Mouse (Mus musculus): ENCODE data around the gene Hs2st1. TPM values are rescaled to one million over a fixed set of nuclear protein-coding genes. Genes with fewer than 3 reads are reported as not detected.

Gene Hs2st1
- total RNA-seq, 1 experiment from 2014 or later: 16.8 TPM

DNA sequence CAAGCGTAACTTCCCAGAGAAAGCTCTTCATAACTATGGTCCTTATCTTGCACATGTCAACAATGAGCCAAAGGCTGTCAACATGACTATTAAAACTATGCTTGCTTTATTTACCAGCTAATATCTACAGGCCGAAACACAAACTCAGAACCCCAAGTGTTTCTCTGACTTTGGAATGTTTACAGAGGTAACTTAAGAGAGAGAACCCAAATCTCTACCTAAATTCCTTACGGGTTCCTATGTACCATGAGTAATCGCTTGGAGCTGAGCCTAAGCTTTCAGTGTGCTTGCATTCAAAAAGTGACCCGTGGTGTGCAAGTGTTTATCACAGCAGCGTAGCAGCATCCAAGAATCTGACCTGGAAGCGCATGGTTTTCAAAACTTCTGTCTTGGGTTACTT is 4.8 kb downstream of the Hs2st1 start:
- ATAC-seq (replicated peaks in 1 of 2; ENCODE audit: insufficient read depth in 1 of 2, low FRiP score in 2 of 2, low TSS enrichment in 1 of 2, low read depth in 1 of 2, poor library complexity in 2 of 2, severe bottlenecking in 2 of 2): no peak

DNA sequence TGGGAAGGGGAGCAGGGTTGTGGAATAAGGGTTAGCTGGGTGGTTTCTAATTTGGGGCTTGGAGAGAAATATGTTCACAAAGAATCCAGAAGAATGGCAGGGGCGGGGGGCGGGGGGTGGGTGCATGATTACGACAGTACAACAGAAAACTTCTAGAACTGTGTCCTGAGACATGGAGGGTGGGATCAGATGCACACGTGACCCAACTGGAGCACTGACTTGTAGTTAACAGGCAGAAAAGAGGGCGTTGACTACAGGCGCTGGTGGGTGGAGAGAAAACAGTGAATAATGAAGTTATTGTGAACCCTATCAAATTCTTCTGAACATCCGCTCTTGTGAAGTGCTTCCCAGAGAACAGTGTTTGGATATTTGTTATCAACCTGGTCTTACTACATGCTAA is 6.1 kb downstream of the Hs2st1 start:
- ATAC-seq (replicated peaks in 1 of 2; ENCODE audit: insufficient read depth in 1 of 2, low FRiP score in 2 of 2, low TSS enrichment in 1 of 2, low read depth in 1 of 2, poor library complexity in 2 of 2, severe bottlenecking in 2 of 2): no peak

- peak; percentile 91 for ATAC-seq (replicated peaks in 1 of 2; ENCODE audit: insufficient read depth in 1 of 2, low FRiP score in 2 of 2, low TSS enrichment in 1 of 2, low read depth in 1 of 2, poor library complexity in 2 of 2, severe bottlenecking in 2 of 2)
These were observed 8.3 kb downstream of the Hs2st1 start for GRCm38 (mm10) chr3:144561511-144562250.

GRCm38 (mm10) chr3:144558274-144558673 is 11.7 kb downstream of the Hs2st1 start:
- ATAC-seq (replicated peaks in 1 of 2; ENCODE audit: insufficient read depth in 1 of 2, low FRiP score in 2 of 2, low TSS enrichment in 1 of 2, low read depth in 1 of 2, poor library complexity in 2 of 2, severe bottlenecking in 2 of 2): no peak

- ATAC-seq (replicated peaks in 1 of 2; ENCODE audit: insufficient read depth in 1 of 2, low FRiP score in 2 of 2, low TSS enrichment in 1 of 2, low read depth in 1 of 2, poor library complexity in 2 of 2, severe bottlenecking in 2 of 2): no peak
These were observed 13.2 kb downstream of the Hs2st1 start for GRCm38 (mm10) chr3:144556625-144557324.

DNA sequence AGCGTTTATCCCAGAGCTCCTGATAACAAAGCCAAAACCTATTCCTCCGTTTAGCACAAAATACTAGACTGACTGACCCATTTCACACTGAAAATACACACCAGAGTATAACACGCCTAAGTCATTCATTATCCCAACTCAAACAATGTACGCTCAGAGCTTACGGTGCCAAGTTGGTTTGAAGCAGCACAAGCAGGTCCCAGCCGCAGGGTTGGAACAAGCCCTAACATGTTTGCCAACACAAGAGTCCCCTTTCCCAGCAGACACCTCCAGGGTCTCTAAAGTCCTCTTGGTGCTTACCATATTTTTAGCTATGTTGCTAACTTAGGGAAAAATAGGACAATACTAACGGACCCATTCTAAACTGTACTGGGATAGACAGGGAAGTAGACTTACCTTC is 14.8 kb downstream of the Hs2st1 start:
- no peak for ATAC-seq (replicated peaks in 1 of 2; ENCODE audit: insufficient read depth in 1 of 2, low FRiP score in 2 of 2, low TSS enrichment in 1 of 2, low read depth in 1 of 2, poor library complexity in 2 of 2, severe bottlenecking in 2 of 2)

DNA sequence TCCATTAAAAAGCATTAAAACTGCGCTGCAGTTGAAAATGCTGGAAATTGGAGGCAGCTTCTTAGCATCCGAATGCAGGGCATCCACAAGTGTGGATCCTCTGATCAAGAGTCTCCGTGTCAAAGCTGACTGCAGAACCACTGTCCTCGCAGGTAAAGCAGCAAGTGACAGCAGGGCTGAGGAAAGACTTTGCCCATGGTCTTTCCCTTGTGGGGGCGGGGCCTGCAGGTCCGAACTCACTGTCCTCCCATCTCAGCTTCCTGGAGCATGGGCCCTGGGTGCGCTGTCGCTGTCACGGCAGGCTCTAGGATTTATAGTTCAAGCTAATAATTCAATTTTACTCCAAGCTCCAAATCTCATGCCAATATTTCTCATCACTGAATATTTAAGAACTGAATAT is 15.5 kb downstream of the Hs2st1 start:
- no peak for ATAC-seq (replicated peaks in 1 of 2; ENCODE audit: insufficient read depth in 1 of 2, low FRiP score in 2 of 2, low TSS enrichment in 1 of 2, low read depth in 1 of 2, poor library complexity in 2 of 2, severe bottlenecking in 2 of 2)

- no peak for ATAC-seq (replicated peaks in 1 of 2; ENCODE audit: insufficient read depth in 1 of 2, low FRiP score in 2 of 2, low TSS enrichment in 1 of 2, low read depth in 1 of 2, poor library complexity in 2 of 2, severe bottlenecking in 2 of 2)
These were observed 16.0 kb downstream of the Hs2st1 start for GRCm38 (mm10) chr3:144553942-144554341.

DNA sequence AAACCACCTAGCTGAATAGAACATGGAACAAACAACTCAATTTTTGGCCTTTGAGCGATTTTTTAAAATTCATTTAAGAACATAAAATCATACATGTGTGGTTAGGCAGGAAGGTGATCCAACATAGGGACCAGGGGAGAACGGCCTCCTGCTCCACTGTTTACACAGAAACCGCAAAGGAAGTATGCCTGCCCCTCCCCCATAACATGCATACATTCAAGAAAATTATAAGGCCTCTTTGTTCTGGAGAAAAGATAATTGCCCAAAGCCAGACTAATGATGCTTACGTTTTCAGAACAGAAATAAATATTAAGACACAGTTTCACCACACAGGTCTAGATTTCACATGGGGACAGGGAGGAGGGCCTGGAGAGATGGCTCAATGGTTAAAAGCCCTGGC is 18.6 kb downstream of the Hs2st1 start:
- ATAC-seq (replicated peaks in 1 of 2; ENCODE audit: insufficient read depth in 1 of 2, low FRiP score in 2 of 2, low TSS enrichment in 1 of 2, low read depth in 1 of 2, poor library complexity in 2 of 2, severe bottlenecking in 2 of 2): peak in 1 of 2 experiments; percentile 23; a peak in 1 of 4 replicates

DNA sequence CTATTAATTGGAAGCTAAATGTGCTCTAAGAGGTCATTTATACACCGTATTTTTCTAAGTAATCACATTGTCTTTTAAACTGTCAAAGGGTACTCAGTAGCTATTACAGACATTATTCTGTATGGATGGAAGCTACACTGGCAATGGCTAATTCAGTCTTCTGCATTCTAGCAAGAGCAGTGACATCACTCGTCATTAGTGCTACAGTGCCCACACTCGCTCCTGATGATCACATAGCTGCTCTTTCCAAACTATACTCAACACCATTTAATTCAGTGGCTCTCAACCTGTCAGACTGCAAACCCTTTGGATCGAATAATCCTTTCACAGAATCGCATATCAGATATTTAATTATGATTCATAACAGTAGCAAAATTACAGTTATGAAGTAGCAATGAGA is 19.3 kb downstream of the Hs2st1 start:
- no peak for ATAC-seq (replicated peaks in 1 of 2; ENCODE audit: insufficient read depth in 1 of 2, low FRiP score in 2 of 2, low TSS enrichment in 1 of 2, low read depth in 1 of 2, poor library complexity in 2 of 2, severe bottlenecking in 2 of 2)

GRCm38 (mm10) chr3:144550036-144550435 is 19.9 kb downstream of the Hs2st1 start:
- ATAC-seq (replicated peaks in 1 of 2; ENCODE audit: insufficient read depth in 1 of 2, low FRiP score in 2 of 2, low TSS enrichment in 1 of 2, low read depth in 1 of 2, poor library complexity in 2 of 2, severe bottlenecking in 2 of 2): no peak

DNA sequence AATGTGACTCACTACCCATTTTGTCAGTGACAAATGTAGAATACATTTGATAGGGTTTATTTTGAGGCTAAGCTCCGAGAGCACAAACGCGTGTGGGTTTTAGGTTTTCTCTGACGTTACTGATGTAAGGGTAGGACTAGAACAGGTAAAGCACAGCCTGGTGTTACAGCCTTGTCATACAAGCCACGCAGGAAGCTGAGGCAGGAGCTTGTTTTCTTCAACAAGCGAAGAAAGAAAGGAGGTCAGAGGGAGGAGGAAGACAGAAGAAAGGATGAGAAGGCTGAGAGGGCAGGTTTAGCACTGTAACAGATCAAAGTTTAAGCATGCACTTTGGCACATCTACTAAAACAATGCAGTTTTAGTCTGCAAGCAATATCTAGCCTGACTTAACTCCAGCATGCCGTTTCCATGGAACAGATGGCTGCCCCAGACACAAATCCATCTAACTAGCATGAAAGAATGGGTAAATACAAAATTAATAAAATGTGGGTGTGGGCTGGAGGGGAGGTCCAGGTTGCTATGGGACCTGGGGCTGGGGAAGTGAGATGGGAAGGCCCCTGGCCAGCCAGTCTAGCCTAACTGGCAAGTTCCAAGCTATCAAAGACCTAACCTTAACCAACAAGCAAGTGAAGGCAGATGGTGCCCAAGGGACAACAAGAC is 21.7 kb downstream of the Hs2st1 start:
- ATAC-seq (replicated peaks in 1 of 2; ENCODE audit: insufficient read depth in 1 of 2, low FRiP score in 2 of 2, low TSS enrichment in 1 of 2, low read depth in 1 of 2, poor library complexity in 2 of 2, severe bottlenecking in 2 of 2): no peak

- peak; percentile 49 to 51; a peak in 3 of 4 replicates for ATAC-seq (replicated peaks in 1 of 2; ENCODE audit: insufficient read depth in 1 of 2, low FRiP score in 2 of 2, low TSS enrichment in 1 of 2, low read depth in 1 of 2, poor library complexity in 2 of 2, severe bottlenecking in 2 of 2)
These were observed 23.5 kb downstream of the Hs2st1 start for GRCm38 (mm10) chr3:144546490-144546889.

GRCm38 (mm10) chr3:144545832-144546231 is 24.1 kb downstream of the Hs2st1 start:
- ATAC-seq (replicated peaks in 1 of 2; ENCODE audit: insufficient read depth in 1 of 2, low FRiP score in 2 of 2, low TSS enrichment in 1 of 2, low read depth in 1 of 2, poor library complexity in 2 of 2, severe bottlenecking in 2 of 2): no peak

GRCm38 (mm10) chr3:144545152-144545551 is 24.8 kb downstream of the Hs2st1 start:
- ATAC-seq (replicated peaks in 1 of 2; ENCODE audit: insufficient read depth in 1 of 2, low FRiP score in 2 of 2, low TSS enrichment in 1 of 2, low read depth in 1 of 2, poor library complexity in 2 of 2, severe bottlenecking in 2 of 2): no peak

DNA sequence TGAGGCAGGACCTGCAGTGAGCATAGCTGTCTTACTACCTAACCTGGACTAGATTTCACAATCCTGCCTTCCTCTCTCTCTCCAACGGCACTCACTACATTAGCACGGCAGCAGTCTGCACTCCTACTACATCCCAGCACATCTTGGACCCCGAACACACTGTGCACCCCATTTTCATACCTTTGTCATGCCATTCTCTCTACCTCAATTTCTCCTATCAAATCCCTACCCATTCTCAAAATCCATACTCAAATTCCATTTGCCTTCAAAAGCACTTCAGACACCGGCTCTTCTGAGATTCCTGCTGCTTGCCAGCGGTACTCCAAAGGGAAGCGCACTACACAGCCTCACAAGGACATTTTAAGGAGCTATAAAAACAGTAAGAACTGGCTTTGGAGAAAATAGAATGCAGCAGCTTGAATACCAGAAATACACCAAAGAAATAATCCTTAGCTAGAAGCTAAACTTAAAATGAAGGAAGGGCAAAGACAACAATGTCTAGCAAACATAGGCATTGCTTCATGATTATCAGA is 28.0 kb downstream of the Hs2st1 start:
- no peak for ATAC-seq (replicated peaks in 1 of 2; ENCODE audit: insufficient read depth in 1 of 2, low FRiP score in 2 of 2, low TSS enrichment in 1 of 2, low read depth in 1 of 2, poor library complexity in 2 of 2, severe bottlenecking in 2 of 2)

- no peak for ATAC-seq (replicated peaks in 1 of 2; ENCODE audit: insufficient read depth in 1 of 2, low FRiP score in 2 of 2, low TSS enrichment in 1 of 2, low read depth in 1 of 2, poor library complexity in 2 of 2, severe bottlenecking in 2 of 2)
These were observed 29.2 kb downstream of the Hs2st1 start for GRCm38 (mm10) chr3:144540805-144541204.

- ATAC-seq (replicated peaks in 1 of 2; ENCODE audit: insufficient read depth in 1 of 2, low FRiP score in 2 of 2, low TSS enrichment in 1 of 2, low read depth in 1 of 2, poor library complexity in 2 of 2, severe bottlenecking in 2 of 2): no peak
These were observed 30.9 kb downstream of the Hs2st1 start for GRCm38 (mm10) chr3:144539051-144539450.

Data from hematopoietic stem cell, adult 5-6 weeks (primary cell).